Mouse (Mus musculus): ENCODE data around the gene Mtmr4.

Gene Mtmr4

DNA sequence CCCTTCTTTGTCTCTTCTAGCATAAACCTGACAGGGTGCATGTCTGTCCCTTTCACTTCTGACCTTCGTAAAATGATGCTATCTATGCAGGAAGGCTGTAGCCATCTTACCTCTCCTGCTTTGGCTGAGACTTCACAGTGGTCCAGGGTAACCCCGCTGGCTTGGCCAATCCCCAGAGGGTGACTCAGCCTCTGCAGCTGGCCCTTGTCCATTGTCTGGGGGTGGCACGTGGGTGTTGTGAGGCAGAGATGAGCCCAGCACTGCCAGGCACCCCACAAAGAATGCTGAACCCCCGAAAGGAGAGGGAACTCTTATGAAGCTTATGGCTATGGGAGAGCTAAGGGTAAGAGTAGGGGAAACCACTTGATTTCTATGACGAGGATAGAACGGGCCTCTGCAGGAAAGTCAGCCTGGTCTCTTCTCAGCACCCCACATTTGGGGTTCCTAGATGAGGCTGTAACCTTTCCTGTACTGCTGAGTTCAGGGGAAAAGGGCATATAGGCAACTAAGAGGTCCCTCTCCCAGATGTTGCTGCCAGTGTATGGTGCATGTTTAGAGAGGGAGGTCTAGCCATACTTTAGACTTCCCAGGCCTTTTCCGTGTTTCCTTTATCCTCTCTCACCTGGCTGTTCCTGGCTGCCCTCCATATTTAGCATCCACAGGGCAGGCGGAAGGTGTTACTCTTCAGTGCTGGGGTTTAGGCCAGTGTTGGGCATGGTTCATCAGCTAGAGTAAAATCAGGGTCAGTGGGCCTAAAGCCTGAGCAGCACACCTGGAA is 9.8 kb upstream of the Mtmr4 start:
- peak in 1 of 2 experiments; percentile 48 for DNase-seq

DNA sequence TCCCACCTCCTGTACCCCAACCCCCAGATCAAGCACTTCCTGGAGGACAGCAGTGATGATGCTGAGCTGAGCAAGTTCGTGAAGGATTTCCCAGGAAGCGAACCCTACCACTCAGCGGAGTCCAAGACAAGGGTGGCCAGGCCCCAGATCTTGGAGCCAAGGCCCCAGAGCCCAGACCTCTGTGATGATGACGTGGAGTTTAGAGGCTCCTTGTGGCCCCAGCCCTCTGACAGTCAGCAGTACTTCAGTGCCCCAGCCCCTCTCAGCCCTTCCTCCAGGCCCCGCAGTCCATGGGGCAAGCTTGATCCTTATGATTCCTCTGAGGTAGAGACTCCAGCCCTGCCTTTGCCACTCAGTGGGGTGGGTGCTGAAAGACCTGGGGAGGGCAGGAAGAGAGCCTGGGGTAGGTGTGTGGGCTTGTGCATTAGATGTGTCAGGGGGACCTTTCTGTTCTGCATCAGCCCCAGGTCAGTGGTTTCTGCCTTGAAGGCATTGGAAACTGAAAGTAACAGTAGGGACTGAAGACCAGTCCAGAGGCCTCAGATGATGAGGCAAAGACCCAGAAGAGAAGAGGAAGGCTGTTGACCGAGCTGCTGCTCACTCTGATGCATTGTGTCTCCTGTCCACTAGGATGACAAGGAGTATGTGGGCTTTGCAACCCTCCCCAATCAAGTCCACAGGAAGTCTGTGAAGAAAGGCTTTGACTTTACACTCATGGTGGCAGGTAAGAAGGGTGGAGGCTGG is 8.5 kb upstream of the Mtmr4 start:
- no peak for DNase-seq

DNA sequence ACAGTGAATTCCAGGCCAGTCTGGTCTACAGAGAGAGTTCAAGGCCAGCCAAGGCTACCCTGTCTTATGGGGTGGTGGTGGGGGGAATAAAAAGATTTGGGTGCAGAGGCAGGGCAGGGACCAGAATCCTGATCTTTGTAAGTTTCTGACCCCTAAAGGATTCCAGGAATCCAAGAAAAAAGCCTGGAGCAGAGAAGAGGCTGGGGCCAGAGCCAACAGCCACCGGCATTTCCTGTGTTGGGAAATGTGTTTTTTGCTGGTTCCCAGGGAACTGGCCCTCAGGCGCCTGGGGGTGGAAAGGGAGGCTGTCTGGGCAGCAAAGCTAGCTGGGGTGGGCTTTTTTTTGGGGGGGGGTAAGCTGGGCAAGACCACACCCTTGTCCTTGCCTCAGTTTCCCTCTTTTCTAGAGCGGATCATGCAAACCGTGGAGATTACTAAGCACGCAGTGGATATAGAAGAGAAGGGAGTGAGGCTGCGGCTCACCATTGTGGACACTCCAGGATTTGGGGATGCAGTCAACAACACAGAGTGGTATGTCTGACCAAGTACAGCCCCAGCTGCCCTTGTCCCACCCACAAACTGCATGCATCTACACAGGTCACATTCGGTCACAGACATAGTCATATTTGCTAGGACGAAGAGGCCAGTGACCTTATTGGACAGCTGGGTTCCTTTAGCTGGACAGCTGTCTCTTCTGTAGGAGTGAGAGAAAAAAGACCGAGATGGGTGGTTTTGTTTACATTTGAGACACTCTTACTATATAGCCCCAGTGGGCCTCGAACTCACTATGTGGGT is 7.1 kb upstream of the Mtmr4 start:
- DNase-seq = peak; percentile 72 to 89

GRCm38 (mm10) chr11:87587211-87587874 is 4.6 kb upstream of the Mtmr4 start:
- peak in 1 of 2 experiments; percentile 57 for DNase-seq

- peak in 1 of 2 experiments; percentile 20 for DNase-seq
Measured at GRCm38 (mm10) chr11:87589605-87590004, 2.4 kb upstream of the Mtmr4 start.

DNA sequence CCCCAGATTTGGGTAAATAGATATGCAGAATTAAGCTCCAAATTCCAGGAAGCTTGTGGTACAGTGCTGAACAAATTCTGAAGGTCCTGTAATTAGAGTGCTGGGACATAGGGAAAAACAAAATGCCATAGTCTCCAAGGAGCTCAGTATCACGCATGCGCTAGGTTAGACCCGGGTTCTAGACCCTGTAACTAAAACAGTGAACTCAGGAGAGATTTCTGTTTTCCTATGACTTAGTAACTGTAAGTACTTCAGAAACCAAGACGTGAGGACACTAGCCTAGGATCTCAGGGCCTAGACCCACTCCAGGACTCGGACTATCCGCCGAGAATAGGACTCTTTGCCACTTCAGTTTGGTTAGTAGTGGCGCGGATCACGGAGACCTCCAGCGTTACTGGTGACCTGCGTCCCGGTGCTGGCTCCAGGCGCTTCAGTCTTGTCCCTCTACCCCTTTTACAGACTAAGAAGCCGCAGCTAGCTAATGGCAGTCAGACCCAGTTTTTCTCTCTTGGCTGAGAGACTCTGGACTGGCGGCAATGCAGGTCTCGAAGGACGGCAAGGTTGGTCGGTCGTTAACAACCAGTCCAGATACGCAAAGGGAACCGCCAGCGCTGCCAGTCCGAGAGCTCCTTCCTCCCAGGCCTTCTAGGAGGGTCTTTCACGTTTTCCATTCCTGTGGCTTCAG is 979 bp upstream of the Mtmr4 start:
- peak in 1 of 2 experiments; percentile 48 for DNase-seq

DNA sequence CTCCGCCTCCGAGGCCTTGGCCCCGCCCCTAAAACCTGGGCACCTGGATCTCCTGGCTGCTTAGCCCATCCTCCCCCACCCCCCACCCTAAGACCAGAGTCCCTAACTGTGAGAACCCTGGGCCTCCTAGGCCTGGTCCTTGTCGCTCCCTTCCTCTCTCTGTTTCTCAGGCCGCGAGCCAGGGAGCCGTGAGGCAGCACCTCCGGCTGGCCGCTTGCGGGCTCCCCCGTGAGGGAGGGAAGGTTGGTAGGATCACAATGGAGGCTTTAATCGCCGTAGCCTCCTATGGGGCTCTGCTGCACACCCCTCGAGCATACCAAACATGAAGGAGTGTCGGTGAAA is 363 bp downstream of the Mtmr4 start:
- no peak for DNase-seq

DNA sequence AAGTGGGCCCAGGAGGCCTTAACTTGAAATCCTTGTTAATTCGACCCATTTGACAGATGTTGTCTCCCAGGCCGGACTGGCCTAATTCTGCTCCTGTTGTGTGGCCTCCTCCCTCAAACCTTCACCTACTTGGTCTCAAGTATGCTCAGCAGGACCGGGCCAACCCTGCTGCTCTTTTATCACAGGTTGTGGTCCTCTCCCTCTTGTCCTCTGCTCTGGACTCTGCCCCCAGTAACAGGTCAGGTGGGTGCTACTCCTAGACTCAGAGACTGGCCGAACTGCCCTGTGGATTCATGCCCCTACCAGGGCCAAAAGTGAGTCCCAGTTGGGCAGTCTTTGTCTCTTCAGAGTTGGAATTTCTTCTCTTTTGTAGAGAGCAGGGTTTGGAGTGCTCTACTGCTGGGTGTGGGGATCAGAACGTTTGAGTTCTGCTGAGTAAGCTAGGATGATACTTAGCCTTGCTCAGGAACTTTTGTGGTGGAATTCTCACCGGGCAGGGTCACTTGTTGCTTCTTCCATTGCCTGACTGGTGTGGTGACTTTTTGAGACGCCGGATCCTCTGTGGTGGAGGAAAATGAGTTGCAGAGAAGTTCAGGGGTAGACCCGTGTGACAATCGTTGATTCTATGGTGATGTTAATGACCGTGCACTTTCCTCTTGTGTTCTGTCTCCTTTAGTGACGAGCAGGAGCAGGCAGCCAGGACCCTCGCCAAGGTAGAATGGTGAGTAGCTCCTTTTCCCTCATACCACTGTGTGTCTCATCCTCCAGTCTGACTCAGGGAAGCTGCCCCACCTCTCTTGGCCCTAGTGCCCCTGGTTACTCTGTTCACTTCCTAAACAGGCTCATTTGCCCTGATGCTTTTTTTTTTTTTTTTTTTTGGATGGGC is 994 bp downstream of the Mtmr4 start:
- DNase-seq = no peak

DNA sequence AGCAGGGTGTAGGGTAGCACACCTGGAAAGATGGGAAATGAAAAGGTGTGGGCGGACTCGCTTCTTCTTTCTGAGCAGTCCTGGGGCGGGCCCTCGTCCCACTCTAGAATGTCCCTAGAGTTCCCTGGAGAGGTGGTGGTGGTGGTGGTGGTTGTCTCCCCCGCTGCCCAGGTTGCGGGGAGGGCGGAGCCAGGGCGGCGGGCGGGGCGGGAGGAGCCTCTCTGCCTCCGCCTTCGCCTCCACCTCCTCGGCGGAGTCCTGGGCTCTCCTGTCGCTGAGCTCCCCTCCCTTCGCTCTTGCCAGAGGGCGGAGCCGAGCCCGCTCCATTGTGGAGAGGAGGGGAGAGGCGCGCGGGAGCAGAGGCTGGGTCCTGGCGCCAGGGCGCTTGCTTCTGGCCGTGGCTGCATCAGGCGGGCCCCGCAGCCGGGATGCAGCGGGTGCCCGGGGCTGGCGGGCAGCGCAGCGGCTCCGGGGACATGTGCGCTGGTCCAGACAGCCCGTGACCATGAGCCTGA is 3.4 kb downstream of the Mtmr4 start:
- peak; percentile 89 to 94 for DNase-seq

GRCm38 (mm10) chr11:87595976-87596375 is 4.0 kb downstream of the Mtmr4 start:
- DNase-seq = no peak

DNA sequence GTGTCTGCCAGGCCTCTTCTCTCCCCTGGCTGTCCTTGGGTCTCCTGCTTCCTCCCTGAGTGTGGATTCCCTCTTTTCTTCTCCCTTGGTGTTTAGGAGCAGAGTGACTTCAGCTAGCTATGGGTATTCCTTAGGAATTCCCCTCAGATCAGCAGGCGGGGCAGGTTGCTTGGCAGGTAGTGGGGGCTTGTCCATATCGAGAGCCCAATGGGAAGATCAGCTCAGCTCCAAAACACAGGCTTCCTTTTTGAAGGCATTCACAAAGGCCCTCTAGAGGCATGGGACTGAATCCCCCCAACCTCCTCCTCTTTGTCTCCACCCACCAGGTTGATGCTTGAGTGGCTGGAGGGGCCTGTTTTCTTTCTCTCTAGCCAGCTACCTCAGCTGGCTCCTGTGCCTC is 4.5 kb downstream of the Mtmr4 start:
- DNase-seq = no peak

- no peak for DNase-seq
Measured at GRCm38 (mm10) chr11:87597061-87597460, 5.1 kb downstream of the Mtmr4 start.

DNA sequence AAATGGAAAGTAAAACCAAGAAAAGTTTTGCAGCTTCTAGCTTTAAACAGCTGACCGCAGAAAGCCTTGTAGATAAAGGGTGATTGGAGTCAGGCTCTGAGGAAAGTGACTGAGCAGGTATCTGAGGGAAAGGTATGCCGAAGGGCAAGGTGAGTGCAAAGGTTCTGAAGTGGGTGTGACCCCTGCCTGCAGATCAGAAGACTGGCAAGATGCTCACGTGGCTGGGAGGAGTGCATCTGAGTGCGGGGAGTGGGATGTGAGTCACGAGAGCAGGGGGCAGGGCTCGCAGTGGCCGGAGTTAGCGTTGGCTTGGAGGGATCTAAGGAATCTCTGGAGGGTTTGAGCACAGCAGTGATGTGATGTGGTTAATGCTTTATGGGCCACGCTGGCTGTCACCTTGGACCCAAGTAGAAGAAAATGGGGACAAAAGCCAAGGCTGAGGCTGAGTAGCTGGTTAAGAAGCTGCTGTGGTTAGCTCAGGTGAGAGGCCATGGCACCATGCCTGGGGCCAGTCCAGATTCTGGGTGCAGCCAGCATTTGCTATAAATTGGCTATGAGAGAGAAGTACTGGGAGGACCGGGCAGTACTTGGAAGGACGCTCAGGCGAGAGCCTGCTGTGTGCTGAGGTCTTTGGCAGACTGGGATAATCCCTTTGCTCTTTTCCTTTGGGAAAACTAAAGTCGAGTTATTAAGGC is 7.6 kb downstream of the Mtmr4 start:
- DNase-seq = peak in 1 of 2 experiments; percentile 20

DNA sequence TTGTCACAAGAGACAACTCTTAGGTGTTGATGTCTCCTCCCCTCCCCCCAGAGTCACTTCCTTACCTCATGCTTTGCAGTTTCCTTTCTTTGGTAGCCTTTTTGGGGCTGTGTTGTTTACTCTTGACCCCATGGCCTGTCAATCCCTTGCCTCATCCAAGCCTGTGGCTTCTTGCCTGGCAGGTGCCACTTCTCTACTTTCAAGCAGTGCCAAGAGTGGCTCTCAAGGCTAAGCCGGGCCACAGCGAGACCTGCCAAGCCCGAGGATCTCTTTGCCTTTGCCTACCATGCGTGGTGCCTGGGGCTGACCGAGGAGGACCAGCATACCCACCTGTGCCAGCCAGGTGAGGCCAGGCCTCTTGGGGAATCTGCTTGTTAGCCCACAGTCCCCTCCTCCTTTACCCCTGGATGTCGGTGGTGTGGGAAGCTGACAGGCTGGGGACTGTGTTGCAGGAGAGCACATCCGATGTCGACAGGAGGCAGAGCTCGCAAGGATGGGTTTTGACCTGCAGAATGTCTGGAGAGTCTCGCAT is 8.4 kb downstream of the Mtmr4 start:
- no peak for DNase-seq

- no peak for DNase-seq
Measured at GRCm38 (mm10) chr11:87602234-87602633, 10.3 kb downstream of the Mtmr4 start.

GRCm38 (mm10) chr11:87603571-87603970 is 11.6 kb downstream of the Mtmr4 start:
- no peak for DNase-seq

DNA sequence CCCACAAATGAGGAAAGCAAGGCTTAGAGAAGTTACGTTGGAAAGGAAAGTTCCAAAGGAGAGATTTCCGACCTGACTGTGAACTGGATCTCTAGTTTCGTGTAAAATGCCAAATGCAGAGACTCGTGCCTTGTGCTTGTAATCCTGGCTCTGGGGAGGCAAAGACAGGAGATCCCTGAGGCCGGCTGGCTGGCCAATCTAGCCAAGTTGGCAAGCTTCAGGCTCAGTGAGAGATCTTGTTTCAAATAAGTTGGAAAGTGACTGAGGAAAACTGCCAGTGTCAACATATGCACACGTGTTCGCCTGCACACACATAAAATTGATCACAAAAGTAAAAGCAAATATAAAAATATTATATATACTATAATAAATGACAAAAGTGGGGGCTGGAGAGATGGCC is 17.3 kb downstream of the Mtmr4 start:
- no peak for DNase-seq

- DNase-seq = peak in 1 of 2 experiments; percentile 30
Measured at GRCm38 (mm10) chr11:87611547-87611946, 19.6 kb downstream of the Mtmr4 start.

DNA sequence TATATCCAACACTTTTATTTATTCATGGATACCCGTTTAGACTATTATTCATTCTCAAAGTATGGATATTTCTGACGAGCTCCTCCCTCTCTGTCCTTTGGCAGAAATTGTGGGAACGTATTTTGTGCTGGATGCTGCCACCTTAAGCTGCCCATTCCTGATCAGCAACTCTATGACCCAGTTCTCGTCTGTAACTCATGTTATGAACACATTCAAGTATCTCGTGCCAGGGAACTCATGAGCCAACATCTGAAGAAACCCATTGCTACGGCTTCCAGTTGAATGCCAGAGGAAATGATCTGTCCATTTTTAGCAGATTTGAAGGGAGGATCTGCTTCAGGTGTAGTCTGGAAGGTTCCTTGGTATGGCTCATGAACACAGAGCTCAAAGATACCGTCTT is 22.0 kb downstream of the Mtmr4 start:
- no peak for DNase-seq

DNA sequence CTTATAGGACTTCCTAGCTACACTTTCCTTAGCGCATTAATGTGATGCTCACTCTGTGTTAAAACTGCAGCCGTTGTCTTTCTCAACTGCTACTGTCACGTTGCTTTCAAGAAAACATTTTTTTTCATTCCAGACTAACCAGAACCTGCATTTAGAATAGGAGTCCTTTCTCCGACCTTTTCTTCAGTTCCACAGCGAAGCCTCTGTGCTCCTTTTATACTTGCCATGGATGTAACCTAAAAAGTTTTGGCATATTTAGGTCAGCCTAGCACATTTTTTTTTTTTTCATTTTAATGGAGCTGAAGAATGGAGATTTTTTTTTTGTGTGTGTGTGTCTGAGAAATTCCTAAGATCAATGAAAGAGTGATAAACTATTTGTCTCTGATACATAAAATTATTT is 23.6 kb downstream of the Mtmr4 start:
- no peak for DNase-seq
